Mouse (Mus musculus): ENCODE data around the gene Atf3.
"Not testable (repeated sequence)": the region's sequence is repeated elsewhere in the genome, so short reads cannot be mapped to it uniquely, and the experiment has no call there.

Gene Atf3

GRCm38 (mm10) chr1:191150924-191151605 lies 66.8 kb downstream of the Atf3 start:
- no peak for DNase-seq (ENCODE audit: low spot score in 2 of 2)

DNA sequence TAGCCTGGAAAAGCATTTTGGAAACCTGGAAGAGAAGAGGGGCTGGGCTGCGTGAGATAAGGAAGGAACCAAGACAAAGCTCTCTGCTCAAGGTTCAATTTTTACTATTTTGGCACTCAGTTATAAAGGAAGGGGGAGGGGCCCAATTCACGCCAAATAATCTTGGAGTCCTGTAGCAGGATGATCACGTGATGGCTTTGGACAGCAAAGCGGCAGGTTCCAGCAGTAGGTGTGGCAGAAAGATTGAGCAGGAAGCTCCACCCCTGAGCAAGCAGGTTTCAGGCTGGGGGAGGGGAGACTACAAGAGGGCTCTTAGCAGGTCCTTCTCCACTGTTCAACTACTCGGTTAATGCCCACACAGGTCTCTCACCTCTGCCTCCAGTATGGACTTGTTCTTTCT lies 68.3 kb downstream of the Atf3 start:
- not testable (repeated sequence) for DNase-seq (ENCODE audit: low spot score in 2 of 2)

GRCm38 (mm10) chr1:191140983-191141382 lies 76.9 kb downstream of the Atf3 start:
- DNase-seq (ENCODE audit: low spot score in 2 of 2) = no peak

GRCm38 (mm10) chr1:191138874-191139495 lies 78.9 kb downstream of the Atf3 start:
- no peak for DNase-seq (ENCODE audit: low spot score in 2 of 2)

DNA sequence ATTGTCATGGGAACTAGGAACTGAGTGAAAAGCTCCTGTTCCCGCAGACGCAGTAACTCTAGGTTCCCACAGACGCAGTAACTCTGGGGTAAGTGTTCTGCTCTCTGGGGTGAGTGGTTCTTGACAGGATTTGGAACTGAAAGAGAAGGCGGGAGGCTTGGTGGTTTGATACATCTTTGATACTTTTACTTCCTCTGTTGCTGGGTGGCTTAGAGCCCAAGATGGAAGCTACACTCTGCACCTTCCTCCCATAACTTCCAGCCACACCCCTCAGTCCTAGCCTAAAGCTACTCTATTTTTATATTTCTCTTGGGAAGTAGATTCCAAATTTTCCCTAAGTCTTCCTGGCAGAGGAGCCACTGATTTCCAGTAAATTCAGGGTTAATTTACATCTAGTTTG lies 79.4 kb downstream of the Atf3 start:
- DNase-seq (ENCODE audit: low spot score in 2 of 2) = no peak

DNA sequence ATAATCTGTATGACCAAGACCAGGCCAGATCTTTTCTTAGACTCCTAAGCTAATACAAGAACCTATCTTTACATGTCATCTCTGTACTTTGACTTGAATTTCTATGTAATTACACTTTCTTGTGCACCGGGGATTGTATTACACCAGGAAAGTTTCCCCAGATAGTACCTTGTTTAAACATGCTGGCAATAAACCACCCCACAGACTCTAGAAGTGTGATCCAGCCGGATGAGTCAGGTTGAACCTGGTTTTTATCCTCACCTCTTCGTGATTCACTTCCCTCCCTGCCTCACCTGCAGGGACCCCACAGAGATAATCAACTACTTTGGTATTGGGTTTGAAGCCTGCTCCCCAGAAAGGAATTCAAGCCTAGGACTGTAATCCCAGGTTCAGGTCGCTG lies 82.4 kb downstream of the Atf3 start:
- DNase-seq (ENCODE audit: low spot score in 2 of 2) = no peak

DNA sequence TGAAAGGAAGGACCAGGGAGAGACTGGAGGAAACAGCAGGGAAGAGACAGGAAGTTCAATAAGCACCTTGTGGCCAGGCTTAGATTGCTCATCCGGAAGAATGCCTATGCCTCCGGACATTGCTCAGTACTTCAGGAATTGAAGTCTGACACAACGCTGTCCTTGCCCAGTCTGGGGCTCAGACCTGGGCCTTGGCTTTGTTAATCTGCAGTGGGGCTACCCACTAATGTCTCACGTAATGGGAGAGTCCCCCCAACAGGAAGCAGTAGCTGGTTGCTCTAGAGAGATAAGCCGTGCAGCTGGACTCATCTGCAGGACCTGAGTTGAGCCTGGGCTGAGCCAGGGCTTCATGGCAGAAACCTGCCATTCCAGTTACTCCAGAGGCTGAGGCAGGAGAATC lies 84.9 kb downstream of the Atf3 start:
- no peak for DNase-seq (ENCODE audit: low spot score in 2 of 2)

DNA sequence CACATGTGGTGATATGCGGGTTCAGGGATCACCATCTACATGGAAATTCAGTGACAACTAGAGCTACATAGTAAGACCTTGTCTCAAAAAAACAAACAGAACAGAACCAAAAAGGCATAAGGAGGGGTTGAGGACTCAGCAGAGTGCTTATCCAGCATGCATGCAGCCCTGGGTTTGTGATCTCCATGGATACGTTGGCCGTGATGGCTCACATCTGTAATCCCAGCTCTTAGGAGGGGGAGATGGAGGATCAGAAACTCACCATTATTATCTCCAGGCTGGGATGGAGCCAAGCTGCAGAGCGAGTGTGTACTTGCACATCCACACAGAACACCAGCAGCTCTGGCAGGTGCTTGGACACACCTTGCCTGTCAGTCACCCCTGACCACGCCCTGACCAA lies 85.6 kb downstream of the Atf3 start:
- no peak for DNase-seq (ENCODE audit: low spot score in 2 of 2)

DNA sequence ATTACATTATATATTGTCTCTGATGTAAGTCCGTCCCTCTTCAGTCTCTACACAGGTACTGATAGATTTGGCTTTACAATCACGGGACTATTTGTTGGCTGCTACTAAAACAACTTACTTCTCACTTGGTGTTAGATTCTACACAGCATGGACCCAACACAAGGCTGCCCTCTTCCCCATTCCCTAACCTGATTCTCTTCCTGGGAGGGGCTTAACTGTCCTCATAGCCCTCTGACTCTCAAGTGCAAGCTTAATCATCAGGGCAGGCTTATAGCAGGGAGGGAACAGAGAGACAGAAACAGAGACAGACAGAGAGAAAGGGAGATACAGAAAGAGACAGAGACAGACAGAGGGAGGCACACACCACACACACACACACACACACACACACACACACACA lies 86.1 kb downstream of the Atf3 start:
- DNase-seq (ENCODE audit: low spot score in 2 of 2) = no peak

- DNase-seq (ENCODE audit: low spot score in 2 of 2) = peak; percentile 47 to 67
Measured at GRCm38 (mm10) chr1:191125811-191126638, 91.8 kb downstream of the Atf3 start.

- no peak for DNase-seq (ENCODE audit: low spot score in 2 of 2)
Measured at GRCm38 (mm10) chr1:191124288-191124687, 93.6 kb downstream of the Atf3 start.

DNA sequence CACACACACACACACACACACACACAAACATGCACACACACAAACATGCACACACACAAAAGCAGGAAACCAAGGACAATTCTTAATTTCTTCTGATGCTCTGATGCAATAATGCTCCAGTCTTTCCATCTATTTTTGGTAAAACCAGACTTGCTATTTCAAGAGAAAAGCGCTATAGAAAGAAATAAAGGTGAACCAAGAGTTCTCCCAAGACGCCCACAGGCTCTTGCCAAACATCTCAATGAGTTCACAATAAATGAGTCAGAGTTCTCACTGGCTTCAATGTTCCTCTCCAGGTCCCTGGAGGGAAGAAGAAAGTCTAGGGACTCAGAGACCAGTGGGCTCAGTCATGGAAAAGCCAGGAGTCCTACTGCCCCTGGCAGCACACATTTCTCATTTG lies 94.1 kb downstream of the Atf3 start:
- DNase-seq (ENCODE audit: low spot score in 2 of 2) = no peak

- DNase-seq (ENCODE audit: low spot score in 2 of 2) = no peak
Measured at GRCm38 (mm10) chr1:191122744-191123143, 95.1 kb downstream of the Atf3 start.

Data from spleen, postnatal 14 days (tissue).